Mouse (Mus musculus) megakaryocyte, embryonic 14.5 days (primary cell): ENCODE data around the gene Bhlhb9. TPM values are rescaled to one million over a fixed set of nuclear protein-coding genes. Genes with fewer than 3 reads are reported as not detected.
"Not testable (repeated sequence)": the region's sequence is repeated elsewhere in the genome, so short reads cannot be mapped to it uniquely, and the experiment has no call there.

ENCODE experiments used
- H3K27me3 ChIP-seq: replicated peaks from 2 replicates; pipeline ENCODE3; 2012; ENCODE audit warnings: inconsistent platforms
- H3K36me3 ChIP-seq: replicated peaks from 2 replicates; pipeline ENCODE3; 2012; ENCODE audit warnings: low read length, inconsistent platforms, mixed read lengths
- H3K4me1 ChIP-seq: 2 replicates; pipeline ENCODE4 v1.6.1; 2012; ENCODE audit warnings: inconsistent platforms
- H3K4me3 ChIP-seq: replicated peaks from 2 replicates; pipeline ENCODE3; 2012; ENCODE audit warnings: moderate library complexity, mild to moderate bottlenecking, inconsistent platforms
- H3K9me3 ChIP-seq: 2 replicates; pipeline ENCODE4 v1.6.1; 2012; ENCODE audit warnings: inconsistent platforms
- FLI1 ChIP-seq: IDR thresholded peaks from 2 replicates; pipeline ENCODE4 v1.6.1; 2012; ENCODE audit warnings: low read length, inconsistent platforms, mixed read lengths
- GATA1 ChIP-seq: IDR thresholded peaks from 3 replicates; pipeline ENCODE4 v1.6.1; 2012; ENCODE audit warnings: mixed read lengths, low read length, inconsistent platforms, borderline replicate concordance
- polyA plus RNA-seq: library from polyadenylated mRNA; stranded (reverse); fragments of >175 nt; gene quantifications from 2 replicates; pipeline ENCODE4 v1.2.3, GENCODE M21; 2012; ENCODE audit warnings: low replicate concordance; ENCODE audit not compliant: insufficient read depth

The Bhlhb9 gene
- 1.7 and 4.1 TPM in 2 replicates for polyA plus RNA-seq

GRCm38 (mm10) chrX:135797212-135797644, at the start of gene Bhlhb9:
Gene Bhlhb9, plus strand, starts transcription at chrX:135797594.
- Histone ChIP-seq H3K9me3 (peaks cover 10% of the 10 kb centered on the region; the same call in 1 of the 2 replicates), H3K4me3 (peak within 1 kb of the TSS; percentile 85)
- not testable (repeated sequence) for H3K4me1 ChIP-seq, H3K36me3 ChIP-seq, H3K27me3 ChIP-seq

- Histone ChIP-seq H3K9me3 (no peaks in the 10 kb centered on the region), H3K36me3 (peaks cover 43% of the 10 kb centered on the region), H3K27me3 (no peaks in the 10 kb centered on the region), H3K4me3 (no peak overlapping the region), H3K4me1 (no peaks in the 10 kb centered on the region)
- TF ChIP-seq FLI1 (no peak), GATA1 (no peak)
Observed at GRCm38 (mm10) chrX:135752832-135753231, 44.6 kb upstream of the Bhlhb9 start.

GRCm38 (mm10) chrX:135761707-135762106, 35.7 kb upstream of the Bhlhb9 start:
- Histone ChIP-seq H3K27me3 (peaks cover 2% of the 10 kb centered on the region), H3K4me1 (no peaks in the 10 kb centered on the region), H3K9me3 (no peaks in the 10 kb centered on the region), H3K36me3 (peaks cover 29% of the 10 kb centered on the region), H3K4me3 (no peak overlapping the region)
- TF ChIP-seq GATA1 (no peak), FLI1 (no peak)

GRCm38 (mm10) chrX:135768043-135768548, 29.3 kb upstream of the Bhlhb9 start:
- Histone ChIP-seq H3K36me3 (peaks cover 4% of the 10 kb centered on the region), H3K4me3 (no peak overlapping the region), H3K9me3 (no peaks in the 10 kb centered on the region), H3K4me1 (no peaks in the 10 kb centered on the region), H3K27me3 (no peaks in the 10 kb centered on the region)
- no peak for TF ChIP-seq GATA1
- no peak for TF ChIP-seq FLI1

- TF ChIP-seq GATA1 (no peak), FLI1 (no peak)
- no peaks in the 10 kb centered on the region for H3K9me3 ChIP-seq
- H3K4me3 ChIP-seq = no peak overlapping the region
Observed at GRCm38 (mm10) chrX:135768565-135768964, 28.8 kb upstream of the Bhlhb9 start.

GRCm38 (mm10) chrX:135791536-135791935, 5.9 kb upstream of the Bhlhb9 start:
- H3K9me3 ChIP-seq = peaks cover 10% of the 10 kb centered on the region; the same call in 1 of the 2 replicates
- TF ChIP-seq GATA1 (no peak), FLI1 (no peak)
- H3K4me1 ChIP-seq = no peaks in the 10 kb centered on the region
- no peaks in the 10 kb centered on the region for H3K36me3 ChIP-seq
- no peak overlapping the region for H3K4me3 ChIP-seq
- H3K27me3 ChIP-seq = peaks cover 5% of the 10 kb centered on the region

More at GRCm38 (mm10) chrX:135768565-135768964, 28.8 kb upstream of the Bhlhb9 start:
- Histone ChIP-seq H3K36me3 (no peaks in the 10 kb centered on the region), H3K4me1 (no peaks in the 10 kb centered on the region), H3K27me3 (no peaks in the 10 kb centered on the region)

- Histone ChIP-seq H3K27me3 (peaks cover 4% of the 10 kb centered on the region), H3K4me1 (no peaks in the 10 kb centered on the region), H3K9me3 (peaks cover 10% of the 10 kb centered on the region; the same call in 1 of the 2 replicates), H3K4me3 (no peak overlapping the region), H3K36me3 (no peaks in the 10 kb centered on the region)
- TF ChIP-seq FLI1 (no peak), GATA1 (no peak)
Observed at GRCm38 (mm10) chrX:135792326-135792725, 5.1 kb upstream of the Bhlhb9 start.

GRCm38 (mm10) chrX:135795591-135796304, 1.6 kb upstream of the Bhlhb9 start:
- peak overlapping the region; percentile 59 for H3K4me3 ChIP-seq
- H3K27me3 ChIP-seq, H3K36me3 ChIP-seq, H3K4me1 ChIP-seq: not testable (repeated sequence)
- peaks cover 10% of the 10 kb centered on the region; the same call in 1 of the 2 replicates for H3K9me3 ChIP-seq

GRCm38 (mm10) chrX:135796305-135797211, 836 bp upstream of the Bhlhb9 start:
- not testable (repeated sequence) for H3K4me1 ChIP-seq, H3K36me3 ChIP-seq, H3K27me3 ChIP-seq
- Histone ChIP-seq H3K9me3 (peaks cover 10% of the 10 kb centered on the region; the same call in 1 of the 2 replicates), H3K4me3 (peak overlapping the region; percentile 85)

- H3K36me3 ChIP-seq = no peaks in the 10 kb centered on the region
- no peaks in the 10 kb centered on the region for H3K9me3 ChIP-seq
- H3K4me1 ChIP-seq = no peaks in the 10 kb centered on the region
- no peak overlapping the region for H3K4me3 ChIP-seq
- TF ChIP-seq GATA1 (no peak), FLI1 (no peak)
- peaks cover 3% of the 10 kb centered on the region for H3K27me3 ChIP-seq
Observed at GRCm38 (mm10) chrX:135804149-135804548, 6.8 kb downstream of the Bhlhb9 start.
